Mouse (Mus musculus) heart, embryonic 12.5 days (tissue): ENCODE data around the gene 4932438H23Rik. TPM values are rescaled to one million over a fixed set of nuclear protein-coding genes. Genes with fewer than 3 reads are reported as not detected.

Experiments
- ATAC-seq: fragments of 200-750 bp; cut with Nextera tagmentation; 2 replicates; pipeline ENCODE4 v1.8.0; 2017; ENCODE audit warnings: moderate TSS enrichment, moderate library complexity; ENCODE audit not compliant: insufficient number of reproducible peaks, low FRiP score
- H3K27ac ChIP-seq: fragments of 300-500 bp; sonication (generic); 2 replicates; pipeline ENCODE4 v1.5.1; 2016; ENCODE audit warnings: mild to moderate bottlenecking, moderate library complexity; ENCODE audit not compliant: poor library complexity, severe bottlenecking
- H3K27me3 ChIP-seq: fragments of 300-500 bp; sonication (generic); replicated peaks from 2 replicates; pipeline ENCODE4 v1.6.1; 2016; ENCODE audit warnings: mild to moderate bottlenecking, moderate library complexity
- H3K36me3 ChIP-seq: fragments of 300-500 bp; sonication (generic); 2 replicates; pipeline ENCODE4 v1.6.1; 2016; ENCODE audit warnings: mild to moderate bottlenecking, moderate library complexity
- H3K4me1 ChIP-seq: fragments of 300-500 bp; sonication (generic); replicated peaks from 2 replicates; pipeline ENCODE4 v1.6.1; 2016; ENCODE audit warnings: mild to moderate bottlenecking
- H3K4me2 ChIP-seq: fragments of 300-500 bp; sonication (generic); 2 replicates; pipeline ENCODE4 v1.6.1; 2016; ENCODE audit warnings: mild to moderate bottlenecking, moderate library complexity
- H3K4me3 ChIP-seq: fragments of 300-500 bp; sonication (generic); 2 replicates; pipeline ENCODE4 v1.5.1; 2016; ENCODE audit warnings: mild to moderate bottlenecking
- H3K9ac ChIP-seq: fragments of 300-500 bp; sonication (generic); 2 replicates; pipeline ENCODE4 v1.6.1; 2016; ENCODE audit warnings: mild to moderate bottlenecking, moderate library complexity
- H3K9me3 ChIP-seq: fragments of 300-500 bp; sonication (generic); replicated peaks from 2 replicates; pipeline ENCODE4 v1.6.1; 2016; ENCODE audit warnings: mild to moderate bottlenecking, moderate library complexity
- WGBS: fragments of 180-500 bp; shearing (Covaris S2); methylation state at CpG from one replicate; pipeline ENCODE4 v1.1.7; 2016; 5-methylcytosine and 5-hydroxymethylcytosine counted together
- polyA plus RNA-seq: library from polyadenylated mRNA; unstranded; fragments of >200 nt; fragmentation: Nextera tagmentation; extraction: Ambion mirVana; gene quantifications from 2 replicates; pipeline ENCODE4 v1.2.1, GENCODE M21; 2016

4932438H23Rik gene
- polyA plus RNA-seq, 1 experiment from 2014 or later, result not detected

DNA sequence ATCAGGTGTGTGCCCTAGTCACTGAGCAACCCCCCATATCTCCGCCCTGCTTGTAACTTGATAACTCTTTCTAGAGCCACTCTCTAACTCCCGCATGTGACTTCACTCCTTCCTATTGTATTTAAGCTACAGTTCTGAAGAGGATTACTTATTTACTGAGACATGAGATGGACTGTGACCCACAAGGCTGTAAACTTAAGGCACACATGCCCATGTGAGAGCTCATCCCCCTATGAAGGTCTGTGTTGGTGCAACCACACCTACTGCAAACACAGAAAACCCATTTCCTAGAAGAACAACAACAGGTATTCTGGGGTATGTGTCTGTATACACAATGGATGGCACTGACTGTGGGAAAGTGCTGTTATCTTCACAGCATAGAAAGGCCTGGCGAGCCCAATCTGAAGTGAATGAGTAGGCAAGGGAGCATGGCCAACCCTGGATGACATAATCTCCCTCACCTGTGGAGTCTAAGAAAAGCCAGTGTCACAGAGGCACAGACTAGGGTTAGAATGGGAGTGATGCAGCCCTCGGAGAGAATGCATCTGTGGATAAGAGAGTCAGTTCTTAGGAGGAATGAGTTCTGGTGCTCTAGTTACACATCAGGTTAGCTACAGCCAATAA, 89.9 kb downstream of the 4932438H23Rik start:
- peaks cover 8% of the 10 kb centered on the region for H3K4me1 ChIP-seq
- H3K9me3 ChIP-seq, result no peaks in the 10 kb centered on the region
- H3K4me2 ChIP-seq, result no peak overlapping the region
- WGBS, result 78% methylated on average over 4 of the region's 4 CpGs
- ATAC-seq, result no peak
- peaks cover 4% of the 10 kb centered on the region; the same call in 1 of the 2 replicates for H3K36me3 ChIP-seq
- H3K4me3 ChIP-seq, result no peak overlapping the region
- H3K27ac ChIP-seq, result no peak overlapping the region
- no peak overlapping the region for H3K9ac ChIP-seq
- no peaks in the 10 kb centered on the region for H3K27me3 ChIP-seq

Other genes starting within 250 kb of the 4932438H23Rik start
- gene Cfap298, start 160.0 kb downstream of the 4932438H23Rik start, polyA plus RNA-seq, result 49.0 and 50.4 TPM in 2 replicates
- 14.9 and 18.3 TPM in 2 replicates for gene Synj1, start 83.8 kb downstream of the 4932438H23Rik start, polyA plus RNA-seq
- 52.5 and 55.6 TPM in 2 replicates for gene Paxbp1, start 50.6 kb downstream of the 4932438H23Rik start, polyA plus RNA-seq
- gene Olig2, start 130.3 kb upstream of the 4932438H23Rik start, polyA plus RNA-seq, result not detected in 2 replicates
- gene Olig1, start 174.7 kb upstream of the 4932438H23Rik start, polyA plus RNA-seq, result not detected in 2 replicates